Mouse (Mus musculus): ENCODE measurements around the gene AI661453. TPM values are rescaled to one million over a fixed set of nuclear protein-coding genes. Genes with fewer than 3 reads are reported as not detected.
A peak's percentile ranks its signal among the peaks of the same experiment; 100 is the strongest.

The AI661453 gene
- polyA plus RNA-seq, 1 experiment = 37.6 TPM

- Histone ChIP-seq H3K36me3 (ENCODE audit: control insufficient read depth, insufficient read depth, low read length, poor library complexity, severe bottlenecking) (no peaks in the 10 kb centered on the region), H3K27ac (ENCODE audit: insufficient read depth, low read length) (no peak overlapping the region), H3K9ac (ENCODE audit: low read depth, poor library complexity, severe bottlenecking) (no peak overlapping the region), H3K4me1 (ENCODE audit: control insufficient read depth, insufficient read depth, low read length) (peaks cover 18% of the 10 kb centered on the region), H3K27me3 (ENCODE audit: control insufficient read depth, insufficient read depth, low read length, poor library complexity, severe bottlenecking) (no peaks in the 10 kb centered on the region), H3K4me3 (ENCODE audit: low read depth, low read length) (no peak overlapping the region), H3K9me3 (replicated peaks; ENCODE audit: control insufficient read depth, insufficient read depth, low read length, poor library complexity, severe bottlenecking) (no peaks in the 10 kb centered on the region)
- TF ChIP-seq CTCF (IDR thresholded peaks at IDR 0.05; ENCODE audit: low read depth, low read length) = no peak
- TF ChIP-seq EP300 (IDR thresholded peaks at IDR 0.05; ENCODE audit: insufficient read depth, low read depth, low read length) = no peak
Measured at GRCm38 (mm10) chr17:47446025-47446424, 9.6 kb downstream of the AI661453 start.

DNA sequence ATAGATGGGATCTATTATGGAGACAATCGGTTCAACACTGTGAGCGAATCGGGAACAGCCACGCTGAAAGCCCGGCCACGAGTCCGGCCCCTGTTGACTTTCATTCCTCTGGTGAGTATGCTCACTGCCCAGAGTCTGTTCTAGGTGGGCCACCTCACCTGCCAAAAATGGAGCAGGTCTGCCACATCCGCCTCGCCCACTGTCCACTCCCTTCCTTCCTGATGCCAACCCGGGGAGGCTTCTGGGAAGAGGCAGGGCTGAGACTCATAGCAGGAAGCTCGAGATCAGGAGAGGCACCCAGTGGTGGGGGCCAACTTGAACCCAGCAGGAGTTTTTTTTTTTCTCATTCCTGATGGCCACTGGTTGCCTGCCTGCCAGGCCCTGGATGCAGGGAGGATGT, 10.1 kb downstream of the AI661453 start:
- no peaks in the 10 kb centered on the region for H3K27me3 ChIP-seq (ENCODE audit: control insufficient read depth, insufficient read depth, low read length, poor library complexity, severe bottlenecking)
- H3K27ac ChIP-seq (ENCODE audit: insufficient read depth, low read length) = no peak overlapping the region
- H3K9ac ChIP-seq (ENCODE audit: low read depth, poor library complexity, severe bottlenecking) = no peak overlapping the region
- H3K36me3 ChIP-seq (ENCODE audit: control insufficient read depth, insufficient read depth, low read length, poor library complexity, severe bottlenecking) = no peaks in the 10 kb centered on the region
- peaks cover 20% of the 10 kb centered on the region for H3K4me1 ChIP-seq (ENCODE audit: control insufficient read depth, insufficient read depth, low read length)
- TF ChIP-seq CTCF (IDR thresholded peaks at IDR 0.05; ENCODE audit: low read depth, low read length) = no peak
- no peak for TF ChIP-seq POLR2A (IDR thresholded peaks at IDR 0.05; ENCODE audit: insufficient read depth, low read length)
- TF ChIP-seq EP300 (IDR thresholded peaks at IDR 0.05; ENCODE audit: insufficient read depth, low read depth, low read length) = no peak
- no peak overlapping the region for H3K4me3 ChIP-seq (ENCODE audit: low read depth, low read length)
- no peaks in the 10 kb centered on the region for H3K9me3 ChIP-seq (replicated peaks; ENCODE audit: control insufficient read depth, insufficient read depth, low read length, poor library complexity, severe bottlenecking)

DNA sequence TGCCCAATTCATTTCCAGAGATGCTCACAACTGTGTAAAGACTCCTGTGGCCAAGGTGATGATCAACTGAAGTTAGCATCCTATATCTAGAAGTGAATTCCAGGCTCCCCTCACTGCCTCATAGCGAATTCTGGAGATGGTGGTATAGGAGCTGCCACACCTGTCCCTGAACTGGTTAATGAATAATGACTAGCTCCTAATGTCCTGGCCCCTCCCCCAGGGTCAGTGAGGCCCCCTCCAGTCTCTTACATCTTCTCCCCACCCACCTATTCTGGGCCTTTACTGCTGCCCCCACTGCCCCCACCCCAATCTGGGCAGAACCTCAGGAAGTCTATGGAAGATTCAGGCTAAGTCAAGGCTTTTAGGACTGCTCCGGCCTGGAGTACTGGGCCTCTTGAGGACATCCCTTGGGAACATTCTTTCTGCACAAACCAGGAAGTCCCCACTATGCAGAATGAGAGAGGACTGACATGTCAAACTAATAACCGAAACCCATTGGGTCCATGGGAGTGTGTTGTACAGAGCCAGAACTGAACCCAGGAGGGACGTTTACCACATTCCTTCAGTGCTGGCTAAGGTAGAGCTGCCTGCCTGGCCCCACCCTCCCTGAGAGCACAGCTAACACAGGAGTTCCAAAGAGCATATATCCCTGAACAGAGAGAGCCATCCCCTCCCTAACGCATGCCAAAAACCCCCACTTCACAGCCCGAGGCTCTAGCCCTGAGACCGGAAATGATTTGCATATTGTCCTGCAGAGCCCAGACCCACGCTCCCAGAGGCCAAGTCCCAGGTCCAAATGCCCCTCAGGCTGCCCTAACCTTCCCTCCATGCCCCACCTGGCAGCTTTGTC, 12.3 kb downstream of the AI661453 start:
- TF ChIP-seq EP300 (IDR thresholded peaks at IDR 0.05; ENCODE audit: insufficient read depth, low read depth, low read length) (no peak), CTCF (IDR thresholded peaks at IDR 0.05; ENCODE audit: low read depth, low read length) (no peak), POLR2A (IDR thresholded peaks at IDR 0.05; ENCODE audit: insufficient read depth, low read length) (no peak)
- H3K27ac ChIP-seq (ENCODE audit: insufficient read depth, low read length) = peak overlapping the region; percentile 16; the same call in 1 of the 2 replicates
- no peaks in the 10 kb centered on the region for H3K9me3 ChIP-seq (replicated peaks; ENCODE audit: control insufficient read depth, insufficient read depth, low read length, poor library complexity, severe bottlenecking)
- no peak overlapping the region for H3K4me3 ChIP-seq (ENCODE audit: low read depth, low read length)
- H3K36me3 ChIP-seq (ENCODE audit: control insufficient read depth, insufficient read depth, low read length, poor library complexity, severe bottlenecking) = no peaks in the 10 kb centered on the region
- no peak overlapping the region for H3K9ac ChIP-seq (ENCODE audit: low read depth, poor library complexity, severe bottlenecking)
- no peaks in the 10 kb centered on the region for H3K27me3 ChIP-seq (ENCODE audit: control insufficient read depth, insufficient read depth, low read length, poor library complexity, severe bottlenecking)
- H3K4me1 ChIP-seq (ENCODE audit: control insufficient read depth, insufficient read depth, low read length) = peaks cover 21% of the 10 kb centered on the region

GRCm38 (mm10) chr17:47449432-47449831, 13.0 kb downstream of the AI661453 start:
- H3K36me3 ChIP-seq (ENCODE audit: control insufficient read depth, insufficient read depth, low read length, poor library complexity, severe bottlenecking) = no peaks in the 10 kb centered on the region
- peak overlapping the region; percentile 5; the same call in 1 of the 2 replicates for H3K27ac ChIP-seq (ENCODE audit: insufficient read depth, low read length)
- TF ChIP-seq EP300 (IDR thresholded peaks at IDR 0.05; ENCODE audit: insufficient read depth, low read depth, low read length) (no peak), POLR2A (IDR thresholded peaks at IDR 0.05; ENCODE audit: insufficient read depth, low read length) (no peak), CTCF (IDR thresholded peaks at IDR 0.05; ENCODE audit: low read depth, low read length) (no peak)
- H3K27me3 ChIP-seq (ENCODE audit: control insufficient read depth, insufficient read depth, low read length, poor library complexity, severe bottlenecking) = no peaks in the 10 kb centered on the region
- H3K4me1 ChIP-seq (ENCODE audit: control insufficient read depth, insufficient read depth, low read length) = peaks cover 19% of the 10 kb centered on the region
- no peaks in the 10 kb centered on the region for H3K9me3 ChIP-seq (replicated peaks; ENCODE audit: control insufficient read depth, insufficient read depth, low read length, poor library complexity, severe bottlenecking)
- no peak overlapping the region for H3K4me3 ChIP-seq (ENCODE audit: low read depth, low read length)
- H3K9ac ChIP-seq (ENCODE audit: low read depth, poor library complexity, severe bottlenecking) = no peak overlapping the region

GRCm38 (mm10) chr17:47450239-47450638, 13.8 kb downstream of the AI661453 start:
- Histone ChIP-seq H3K27me3 (ENCODE audit: control insufficient read depth, insufficient read depth, low read length, poor library complexity, severe bottlenecking) (no peaks in the 10 kb centered on the region), H3K27ac (ENCODE audit: insufficient read depth, low read length) (no peak overlapping the region), H3K4me3 (ENCODE audit: low read depth, low read length) (no peak overlapping the region), H3K4me1 (ENCODE audit: control insufficient read depth, insufficient read depth, low read length) (peaks cover 19% of the 10 kb centered on the region), H3K36me3 (ENCODE audit: control insufficient read depth, insufficient read depth, low read length, poor library complexity, severe bottlenecking) (no peaks in the 10 kb centered on the region), H3K9me3 (replicated peaks; ENCODE audit: control insufficient read depth, insufficient read depth, low read length, poor library complexity, severe bottlenecking) (no peaks in the 10 kb centered on the region), H3K9ac (ENCODE audit: low read depth, poor library complexity, severe bottlenecking) (no peak overlapping the region)
- TF ChIP-seq EP300 (IDR thresholded peaks at IDR 0.05; ENCODE audit: insufficient read depth, low read depth, low read length) = no peak
- no peak for TF ChIP-seq POLR2A (IDR thresholded peaks at IDR 0.05; ENCODE audit: insufficient read depth, low read length)
- TF ChIP-seq CTCF (IDR thresholded peaks at IDR 0.05; ENCODE audit: low read depth, low read length) = no peak

- no peak overlapping the region for H3K4me3 ChIP-seq (ENCODE audit: low read depth, low read length)
- no peaks in the 10 kb centered on the region for H3K27me3 ChIP-seq (ENCODE audit: control insufficient read depth, insufficient read depth, low read length, poor library complexity, severe bottlenecking)
- no peaks in the 10 kb centered on the region for H3K9me3 ChIP-seq (replicated peaks; ENCODE audit: control insufficient read depth, insufficient read depth, low read length, poor library complexity, severe bottlenecking)
- TF ChIP-seq EP300 (IDR thresholded peaks at IDR 0.05; ENCODE audit: insufficient read depth, low read depth, low read length) = no peak
- no peak for TF ChIP-seq POLR2A (IDR thresholded peaks at IDR 0.05; ENCODE audit: insufficient read depth, low read length)
- no peak for TF ChIP-seq CTCF (IDR thresholded peaks at IDR 0.05; ENCODE audit: low read depth, low read length)
- no peak overlapping the region for H3K27ac ChIP-seq (ENCODE audit: insufficient read depth, low read length)
- no peaks in the 10 kb centered on the region for H3K36me3 ChIP-seq (ENCODE audit: control insufficient read depth, insufficient read depth, low read length, poor library complexity, severe bottlenecking)
- peaks cover 19% of the 10 kb centered on the region for H3K4me1 ChIP-seq (ENCODE audit: control insufficient read depth, insufficient read depth, low read length)
- no peak overlapping the region for H3K9ac ChIP-seq (ENCODE audit: low read depth, poor library complexity, severe bottlenecking)
Measured at GRCm38 (mm10) chr17:47450880-47451565, 14.6 kb downstream of the AI661453 start.

Data from ES-Bruce4 (cell line).